Mouse (Mus musculus) C2C12 (cell line): ENCODE results near the gene Ripor2.

Source experiments
- CEBPB ChIP-seq: IDR thresholded peaks from one replicate; pipeline ENCODE4 v1.6.1; 2011; ENCODE audit warnings: low read depth, mild to moderate bottlenecking, control low read depth, moderate library complexity
- CTCF ChIP-seq: IDR thresholded peaks from one replicate; pipeline ENCODE4 v1.5.1; 2011; ENCODE audit not compliant: control insufficient read depth, insufficient read depth, insufficient read length
- FOSL1 ChIP-seq: IDR thresholded peaks from one replicate; pipeline ENCODE4 v1.8.0; 2011; ENCODE audit warnings: mild to moderate bottlenecking, low read length; ENCODE audit not compliant: poor library complexity, insufficient read depth, severe bottlenecking
- MAX ChIP-seq: IDR thresholded peaks from one replicate; pipeline ENCODE4 v1.6.1; 2011; ENCODE audit warnings: mild to moderate bottlenecking, control low read depth
- MYOD1 ChIP-seq: IDR thresholded peaks from one replicate; pipeline ENCODE4 v1.6.1; 2011; ENCODE audit warnings: low read depth; ENCODE audit not compliant: control insufficient read depth, insufficient read length
- MYOG ChIP-seq: IDR thresholded peaks from one replicate; pipeline ENCODE4 v1.6.1; 2011; ENCODE audit not compliant: control insufficient read depth, insufficient read length; ENCODE audit errors: extremely low read depth
- USF1 ChIP-seq: IDR thresholded peaks from one replicate; pipeline ENCODE4 v1.6.1; 2011; ENCODE audit warnings: low read depth, mild to moderate bottlenecking, control low read depth, moderate library complexity

DNA sequence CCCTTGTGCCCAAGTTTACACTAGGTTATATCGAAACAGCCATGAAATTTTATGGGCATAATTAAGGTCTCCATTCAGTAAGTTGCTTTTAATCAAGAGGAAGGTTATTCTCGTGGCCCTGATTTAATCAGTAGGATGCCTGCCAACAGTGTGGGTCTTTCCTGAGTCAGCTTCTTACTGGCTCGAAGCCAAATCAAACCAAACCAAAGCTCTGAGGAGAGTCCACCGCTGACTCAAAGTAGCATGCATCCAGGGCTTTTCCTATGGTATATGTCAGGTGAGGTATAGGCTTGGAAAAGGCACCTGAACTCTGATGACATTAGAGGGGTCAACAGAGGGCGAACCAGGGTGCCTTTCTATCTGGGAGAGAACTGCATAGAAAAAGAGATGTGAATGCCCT lies 199.9 kb downstream of the Ripor2 start:
- TF ChIP-seq CTCF (no peak), MAX (no peak), MYOG (no peak), USF1 (no peak), CEBPB (no peak), MYOD1 (no peak), FOSL1 (no peak)
